Mouse (Mus musculus) MEL (cell line): ENCODE measurements around the gene Utp11.

Experiments used
- BHLHE40 ChIP-seq: IDR thresholded peaks from 2 replicates; pipeline ENCODE4 v1.6.1; 2012; ENCODE audit warnings: low read depth, mild to moderate bottlenecking, inconsistent platforms, low read length, improper control_type of control experiment, borderline replicate concordance
- CTCF ChIP-seq, 3 experiments: IDR thresholded peaks in 2 of 3; conservative IDR thresholded peaks in 1 of 3; 2 replicates each; pipeline ENCODE4 v1.5.1; 2011 to 2012; ENCODE audit warnings: low read length in 3 of 3, low read depth in 2 of 3, mild to moderate bottlenecking in 2 of 3, improper control_type of control experiment in 1 of 3, inconsistent platforms in 1 of 3, mixed read lengths in 1 of 3, moderate library complexity in 1 of 3; ENCODE audit not compliant: control insufficient read depth in 1 of 3, insufficient read depth in 1 of 3, poor library complexity in 1 of 3, severe bottlenecking in 1 of 3
- GATA1 ChIP-seq: IDR thresholded peaks from 2 replicates; pipeline ENCODE4 v1.6.1; 2011; ENCODE audit warnings: low read depth, low read length, improper control_type of control experiment
- MAFK ChIP-seq: IDR thresholded peaks from 2 replicates; pipeline ENCODE4 v1.6.1; 2011; ENCODE audit warnings: low read depth, mild to moderate bottlenecking, low read length, improper control_type of control experiment, borderline replicate concordance
- POLR2AphosphoS2 ChIP-seq: IDR thresholded peaks from 2 replicates; pipeline ENCODE4 v1.6.1; 2011; ENCODE audit warnings: low read length, improper control_type of control experiment
- SIN3A ChIP-seq: IDR thresholded peaks from 2 replicates; pipeline ENCODE4 v1.6.1; 2012; ENCODE audit warnings: low read length, improper control_type of control experiment, inconsistent platforms
- SMC3 ChIP-seq: IDR thresholded peaks from 2 replicates; pipeline ENCODE4 v1.6.1; 2011; ENCODE audit warnings: low read depth, low read length, improper control_type of control experiment
- TCF12 ChIP-seq: IDR thresholded peaks from 2 replicates; pipeline ENCODE4 v1.6.1; 2014; ENCODE audit warnings: low read depth, mild to moderate bottlenecking, inconsistent platforms, low read length, improper control_type of control experiment, moderate library complexity
- ZKSCAN1 ChIP-seq: IDR thresholded peaks from 2 replicates; pipeline ENCODE4 v1.6.1; 2012; ENCODE audit warnings: low read depth, mild to moderate bottlenecking, inconsistent platforms, low read length, improper control_type of control experiment, moderate library complexity

- TF ChIP-seq BHLHE40 = peak; percentile 91
- peak in 2 of 3 experiments; percentile 26 to 35; a peak in 2 of 6 replicates for TF ChIP-seq CTCF (IDR thresholded peaks at IDR 0.05 in 2 of 3, conservative IDR thresholded peaks at IDR 0.05 in 1 of 3; ENCODE audit: control insufficient read depth in 1 of 3, insufficient read depth in 1 of 3, low read depth in 2 of 3, low read length in 3 of 3, poor library complexity in 1 of 3, severe bottlenecking in 1 of 3)
- TF ChIP-seq TCF12 = peak; percentile 79
- no peak for TF ChIP-seq ZKSCAN1
- peak; percentile 68; the same call in 1 of the 2 replicates for TF ChIP-seq MAFK
- no peak; the same call in 1 of the 2 replicates for TF ChIP-seq SMC3
- peak; percentile 67 for TF ChIP-seq SIN3A
- no peak for TF ChIP-seq POLR2AphosphoS2
- peak; percentile 87 for TF ChIP-seq GATA1
Measured at GRCm38 (mm10) chr4:124644974-124645433, 48.4 kb downstream of the Utp11 start.
